Mouse (Mus musculus): Measurements from ENCODE around the gene Gadl1. TPM values are rescaled to one million over a fixed set of nuclear protein-coding genes. Genes with fewer than 3 reads are reported as not detected.
A peak's percentile ranks its signal among the peaks of the same experiment; 100 is the strongest.

Gene Gadl1
- polyA plus RNA-seq, 2 experiments, result 0.69 to 1.4 TPM

GRCm38 (mm10) chr9:116083726-116084323, 174.6 kb downstream of the Gadl1 start:
- ATAC-seq (ENCODE audit: low FRiP score, low read depth) (no peak), DNase-seq (ENCODE audit: low spot score) (no peak)
- H3K36me3 ChIP-seq (ENCODE audit: control insufficient read depth, insufficient read depth, low read length), result peaks cover 9% of the 10 kb centered on the region
- H3K9ac ChIP-seq (ENCODE audit: low read depth, low read length, severe bottlenecking), result no peak overlapping the region
- H3K4me3 ChIP-seq (replicated peaks; ENCODE audit: low read length), result no peak overlapping the region
- H3K4me2 ChIP-seq (replicated peaks; ENCODE audit: low read depth, low read length, severe bottlenecking), result no peak overlapping the region
- no peak for TF ChIP-seq POLR2A (IDR thresholded peaks at IDR 0.05; ENCODE audit: borderline replicate concordance, extremely low read depth, insufficient read depth, insufficient read length)
- 84% methylated on average over 8 of the region's 8 CpGs for WGBS
- no peaks in the 10 kb centered on the region for H3K9me3 ChIP-seq (ENCODE audit: control insufficient read depth, low read length)
- H3K27me3 ChIP-seq (ENCODE audit: control insufficient read depth, insufficient read depth, low read length), result no peaks in the 10 kb centered on the region
- H3K27ac ChIP-seq (replicated peaks; ENCODE audit: low read depth, low read length), result no peak overlapping the region
- H3K4me1 ChIP-seq (ENCODE audit: control insufficient read depth, insufficient read depth, low read length), result no peaks in the 10 kb centered on the region

- Histone ChIP-seq H3K36me3 (ENCODE audit: control insufficient read depth, insufficient read depth, low read length) (peaks cover 15% of the 10 kb centered on the region), H3K27ac (replicated peaks; ENCODE audit: low read depth, low read length) (no peak overlapping the region), H3K9ac (ENCODE audit: low read depth, low read length, severe bottlenecking) (no peak overlapping the region), H3K4me1 (ENCODE audit: control insufficient read depth, insufficient read depth, low read length) (no peaks in the 10 kb centered on the region), H3K9me3 (ENCODE audit: control insufficient read depth, low read length) (no peaks in the 10 kb centered on the region), H3K4me3 (replicated peaks; ENCODE audit: low read length) (no peak overlapping the region), H3K4me2 (replicated peaks; ENCODE audit: low read depth, low read length, severe bottlenecking) (no peak overlapping the region), H3K27me3 (ENCODE audit: control insufficient read depth, insufficient read depth, low read length) (no peaks in the 10 kb centered on the region)
- 85% methylated on average over 12 of the region's 12 CpGs for WGBS
- no peak for ATAC-seq (ENCODE audit: low FRiP score, low read depth)
- TF ChIP-seq POLR2A (IDR thresholded peaks at IDR 0.05; ENCODE audit: borderline replicate concordance, extremely low read depth, insufficient read depth, insufficient read length), result no peak
- DNase-seq (ENCODE audit: low spot score), result no peak
These were observed 175.2 kb downstream of the Gadl1 start for GRCm38 (mm10) chr9:116084324-116084931.

DNA sequence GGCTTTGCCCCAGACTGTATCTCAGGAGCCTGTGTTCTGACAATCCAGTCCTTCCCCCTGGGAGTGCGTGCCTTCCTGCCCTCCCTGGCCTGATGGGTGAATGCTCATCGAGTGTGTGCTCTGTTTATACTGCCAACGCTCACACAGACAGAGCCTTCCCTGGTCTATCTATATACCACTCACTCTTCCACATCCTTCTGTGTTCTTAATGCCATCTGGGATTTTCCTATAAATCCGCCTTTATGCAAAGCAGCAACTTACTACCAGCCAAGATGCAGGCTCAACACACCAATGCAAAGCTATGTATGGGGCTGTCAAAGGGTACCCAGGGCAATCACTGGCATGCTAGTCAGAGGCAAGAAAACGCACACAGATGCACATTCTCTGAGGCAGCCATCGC, 176.7 kb downstream of the Gadl1 start:
- 85% methylated on average over 6 of the region's 6 CpGs for WGBS
- Histone ChIP-seq H3K9me3 (ENCODE audit: control insufficient read depth, low read length) (no peaks in the 10 kb centered on the region), H3K9ac (ENCODE audit: low read depth, low read length, severe bottlenecking) (no peak overlapping the region), H3K27ac (replicated peaks; ENCODE audit: low read depth, low read length) (no peak overlapping the region), H3K36me3 (ENCODE audit: control insufficient read depth, insufficient read depth, low read length) (peaks cover 31% of the 10 kb centered on the region), H3K4me1 (ENCODE audit: control insufficient read depth, insufficient read depth, low read length) (no peaks in the 10 kb centered on the region), H3K27me3 (ENCODE audit: control insufficient read depth, insufficient read depth, low read length) (no peaks in the 10 kb centered on the region), H3K4me3 (replicated peaks; ENCODE audit: low read length) (no peak overlapping the region), H3K4me2 (replicated peaks; ENCODE audit: low read depth, low read length, severe bottlenecking) (no peak overlapping the region)
- DNase-seq (ENCODE audit: low spot score) (no peak), ATAC-seq (ENCODE audit: low FRiP score, low read depth) (no peak)
- no peak for TF ChIP-seq POLR2A (IDR thresholded peaks at IDR 0.05; ENCODE audit: borderline replicate concordance, extremely low read depth, insufficient read depth, insufficient read length)

- no peak for DNase-seq (ENCODE audit: low spot score)
- WGBS, result 93% methylated on average over 5 of the region's 5 CpGs
- Histone ChIP-seq H3K27ac (replicated peaks; ENCODE audit: low read depth, low read length) (no peak overlapping the region), H3K9me3 (ENCODE audit: control insufficient read depth, low read length) (no peaks in the 10 kb centered on the region), H3K4me1 (ENCODE audit: control insufficient read depth, insufficient read depth, low read length) (no peaks in the 10 kb centered on the region), H3K4me2 (replicated peaks; ENCODE audit: low read depth, low read length, severe bottlenecking) (no peak overlapping the region), H3K36me3 (ENCODE audit: control insufficient read depth, insufficient read depth, low read length) (peaks cover 42% of the 10 kb centered on the region), H3K4me3 (replicated peaks; ENCODE audit: low read length) (no peak overlapping the region), H3K9ac (ENCODE audit: low read depth, low read length, severe bottlenecking) (no peak overlapping the region), H3K27me3 (ENCODE audit: control insufficient read depth, insufficient read depth, low read length) (no peaks in the 10 kb centered on the region)
- no peak for ATAC-seq (ENCODE audit: low FRiP score, low read depth)
- TF ChIP-seq POLR2A (IDR thresholded peaks at IDR 0.05; ENCODE audit: borderline replicate concordance, extremely low read depth, insufficient read depth, insufficient read length), result no peak
These were observed 178.0 kb downstream of the Gadl1 start for GRCm38 (mm10) chr9:116087263-116087662.

DNA sequence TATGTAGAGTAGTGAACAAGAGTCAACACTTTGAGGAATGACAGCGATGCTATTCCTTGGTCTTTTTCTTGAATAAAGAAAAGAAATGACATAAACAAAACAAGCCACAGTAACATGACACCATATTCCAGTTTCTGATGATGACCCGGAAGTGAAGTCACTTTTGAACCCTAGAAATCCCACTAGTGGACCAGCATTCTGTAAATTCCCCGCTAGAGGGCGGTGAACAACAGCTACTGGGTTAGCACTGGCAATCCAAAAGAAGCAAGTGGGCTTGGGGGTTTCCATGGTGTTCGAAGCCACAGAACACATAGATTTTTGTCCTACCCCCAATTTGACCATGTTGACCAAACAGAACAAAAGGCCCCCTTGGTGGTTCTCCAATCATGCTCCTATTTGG, 178.6 kb downstream of the Gadl1 start:
- Histone ChIP-seq H3K9me3 (ENCODE audit: control insufficient read depth, low read length) (no peaks in the 10 kb centered on the region), H3K9ac (ENCODE audit: low read depth, low read length, severe bottlenecking) (no peak overlapping the region), H3K36me3 (ENCODE audit: control insufficient read depth, insufficient read depth, low read length) (peaks cover 49% of the 10 kb centered on the region), H3K4me1 (ENCODE audit: control insufficient read depth, insufficient read depth, low read length) (no peaks in the 10 kb centered on the region), H3K27me3 (ENCODE audit: control insufficient read depth, insufficient read depth, low read length) (no peaks in the 10 kb centered on the region), H3K4me2 (replicated peaks; ENCODE audit: low read depth, low read length, severe bottlenecking) (no peak overlapping the region), H3K27ac (replicated peaks; ENCODE audit: low read depth, low read length) (no peak overlapping the region), H3K4me3 (replicated peaks; ENCODE audit: low read length) (no peak overlapping the region)
- TF ChIP-seq POLR2A (IDR thresholded peaks at IDR 0.05; ENCODE audit: borderline replicate concordance, extremely low read depth, insufficient read depth, insufficient read length), result no peak
- WGBS, result 33% methylated on average over 5 of the region's 5 CpGs
- DNase-seq (ENCODE audit: low spot score), result peak; percentile 86
- ATAC-seq (ENCODE audit: low FRiP score, low read depth), result no peak

All from limb, embryonic 14.5 days (tissue).